Mouse (Mus musculus): ENCODE results near the gene Akna.

Gene Akna

GRCm38 (mm10) chr4:63409908-63410582 lies 6.9 kb upstream of the Akna start:
- peak; percentile 92 for DNase-seq (ENCODE audit: low read depth)

- peak; percentile 79 for DNase-seq (ENCODE audit: low read depth)
Observed at GRCm38 (mm10) chr4:63409317-63409907, 6.3 kb upstream of the Akna start.

DNA sequence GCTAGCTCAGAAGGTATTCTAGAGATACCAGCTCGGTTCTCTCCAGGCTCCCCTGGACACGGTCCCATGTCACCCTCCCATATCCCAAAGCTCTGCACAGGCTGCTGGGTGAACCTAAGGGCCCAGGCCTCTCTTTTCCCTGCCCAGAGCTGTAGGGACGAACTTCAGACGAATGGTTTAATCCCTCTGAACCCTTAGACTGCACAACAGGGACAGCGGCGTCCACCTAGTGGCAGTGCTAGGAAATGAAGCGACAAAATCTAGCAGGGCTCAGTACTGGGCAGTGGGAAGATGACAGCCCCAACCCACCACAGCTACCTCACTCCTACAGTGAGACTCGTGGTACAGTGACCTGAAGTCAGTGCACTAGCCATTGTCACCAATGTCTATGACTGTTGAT lies 5.5 kb upstream of the Akna start:
- DNase-seq (ENCODE audit: low read depth), result peak; percentile 87

- DNase-seq (ENCODE audit: low read depth), result no peak
Observed at GRCm38 (mm10) chr4:63408247-63408646, 5.1 kb upstream of the Akna start.

DNA sequence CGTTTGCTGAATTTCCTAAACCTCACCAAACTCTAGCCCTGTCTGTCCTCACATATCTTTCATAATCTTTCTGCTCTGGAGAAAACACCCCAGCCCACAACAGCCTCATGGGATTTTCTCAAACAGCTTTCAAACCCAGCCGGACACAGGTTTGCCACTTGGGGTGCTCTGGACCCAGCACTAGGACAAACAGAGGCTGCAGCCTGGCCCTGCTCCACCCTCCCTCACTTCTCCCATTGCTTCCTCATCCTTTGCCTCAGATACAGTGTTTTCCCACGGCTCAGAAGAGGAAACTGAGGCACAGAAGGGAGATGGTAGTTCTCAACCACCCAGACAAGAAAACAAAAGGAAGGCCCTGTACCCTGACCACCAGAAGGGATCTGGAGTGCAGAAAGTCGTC lies 2.5 kb upstream of the Akna start:
- DNase-seq (ENCODE audit: low read depth), result peak; percentile 40

DNA sequence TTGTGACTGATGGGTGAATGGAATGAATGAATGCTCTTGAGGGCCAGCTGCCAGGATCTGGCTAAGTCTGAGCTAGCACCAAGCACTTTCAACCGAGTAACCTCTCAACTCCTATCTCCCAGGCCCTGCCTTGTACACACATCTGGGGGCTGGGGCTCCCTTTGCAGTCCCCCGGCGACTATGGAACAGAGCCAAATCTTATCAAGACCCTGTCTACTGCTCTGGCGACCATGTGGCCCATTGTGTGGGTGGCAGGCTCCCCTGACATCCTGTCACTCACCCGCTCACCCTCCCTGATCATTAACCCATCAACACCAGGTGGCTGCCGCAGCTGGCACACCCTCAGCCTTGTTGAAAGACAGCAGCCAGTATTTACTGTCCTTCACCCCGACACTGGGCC lies 1.9 kb upstream of the Akna start:
- DNase-seq (ENCODE audit: low read depth), result peak; percentile 82

DNA sequence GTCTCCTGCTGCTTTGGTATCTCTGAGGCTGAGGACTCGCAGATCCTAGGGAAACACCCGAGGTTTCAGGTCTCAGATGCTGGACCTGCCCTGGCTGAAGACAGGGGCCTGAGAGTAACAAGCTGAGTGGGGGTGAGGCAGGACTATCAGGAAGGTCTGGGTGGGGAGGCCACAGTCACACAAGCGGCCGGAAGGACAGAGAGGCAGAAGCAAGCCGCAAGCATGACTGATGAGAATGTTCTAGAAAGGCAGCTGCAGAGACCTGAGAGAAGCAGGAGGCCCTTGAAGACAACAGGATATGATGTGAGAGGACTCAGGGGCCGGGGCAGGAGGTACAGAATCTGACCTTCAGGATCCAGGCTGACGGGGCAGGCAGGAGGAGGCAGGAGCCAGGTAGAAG lies 1.1 kb upstream of the Akna start:
- peak; percentile 87 for DNase-seq (ENCODE audit: low read depth)

DNA sequence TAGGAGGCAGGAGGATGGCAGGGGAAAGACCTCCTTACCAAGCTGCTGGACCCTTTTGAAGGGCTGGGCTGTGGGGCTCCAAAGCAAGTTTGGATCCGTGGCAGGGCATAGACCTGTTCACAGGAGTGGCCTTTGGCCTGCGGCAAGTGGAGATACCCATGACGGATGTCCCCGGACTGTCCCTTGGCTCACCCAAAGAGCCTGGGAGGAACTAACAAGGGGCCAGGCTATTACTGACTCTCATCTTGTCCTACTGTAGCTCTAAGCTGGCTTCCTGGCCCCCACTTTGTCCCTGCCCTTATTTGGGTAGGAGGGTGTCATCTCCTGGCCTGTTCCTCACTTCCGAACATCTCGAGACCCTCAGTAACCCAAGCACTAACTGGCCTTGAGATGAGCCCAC lies 596 bp downstream of the Akna start:
- peak; percentile 66 for DNase-seq (ENCODE audit: low read depth)

DNA sequence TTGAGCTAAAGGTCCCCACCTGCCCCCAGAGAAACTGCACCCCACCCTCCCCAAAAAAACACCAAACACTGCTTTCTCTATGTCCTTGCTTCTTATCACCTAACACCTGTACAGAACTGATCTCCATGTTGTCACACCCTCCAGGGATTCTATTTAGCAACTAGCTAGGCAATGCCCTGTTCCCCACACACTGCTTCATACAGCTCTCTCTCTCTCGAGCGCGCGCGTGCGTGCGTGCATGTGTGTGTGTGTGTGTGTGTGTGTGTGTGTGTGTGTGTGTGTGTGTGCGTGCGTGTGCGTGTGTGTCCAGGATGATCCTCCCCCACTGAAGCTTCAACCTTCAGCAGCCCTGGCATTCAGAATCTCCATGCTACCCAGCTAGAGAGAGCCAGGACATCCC lies 1.1 kb downstream of the Akna start:
- no peak for DNase-seq (ENCODE audit: low read depth)

- DNase-seq (ENCODE audit: low read depth), result peak; percentile 46
Observed at GRCm38 (mm10) chr4:63401620-63402019, 1.5 kb downstream of the Akna start.

- peak; percentile 81 for DNase-seq (ENCODE audit: low read depth)
Observed at GRCm38 (mm10) chr4:63400541-63401306, 2.4 kb downstream of the Akna start.

GRCm38 (mm10) chr4:63399691-63400270 lies 3.4 kb downstream of the Akna start:
- no peak for DNase-seq (ENCODE audit: low read depth)

- peak; percentile 90 for DNase-seq (ENCODE audit: low read depth)
Observed at GRCm38 (mm10) chr4:63398854-63399609, 4.1 kb downstream of the Akna start.

- DNase-seq (ENCODE audit: low read depth), result no peak
Observed at GRCm38 (mm10) chr4:63397981-63398537, 5.1 kb downstream of the Akna start.

DNA sequence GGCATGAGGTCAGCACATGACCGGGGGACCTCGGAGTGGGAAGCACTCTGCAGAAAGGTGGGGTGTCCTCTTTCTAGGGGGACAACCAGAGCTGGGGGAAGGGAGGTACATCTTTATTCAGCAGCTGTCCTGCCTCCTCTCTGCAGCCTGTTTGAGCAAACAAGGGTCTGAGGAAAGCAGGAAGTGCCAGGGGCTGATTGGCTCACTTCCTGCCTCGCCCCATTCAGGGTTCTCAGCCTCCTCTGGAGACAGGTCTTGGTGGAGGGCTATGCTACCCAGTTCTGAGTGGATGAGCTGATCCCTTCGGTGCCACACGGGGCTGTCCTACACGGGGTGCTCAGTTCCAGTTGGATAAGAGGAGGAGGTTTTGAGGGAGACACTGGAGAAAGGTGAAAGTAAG lies 11.8 kb downstream of the Akna start:
- peak; percentile 76 for DNase-seq (ENCODE audit: low read depth)

- peak; percentile 48 for DNase-seq (ENCODE audit: low read depth)
Observed at GRCm38 (mm10) chr4:63389887-63390528, 13.1 kb downstream of the Akna start.

GRCm38 (mm10) chr4:63389121-63389886 lies 13.8 kb downstream of the Akna start:
- peak; percentile 67 for DNase-seq (ENCODE audit: low read depth)

DNA sequence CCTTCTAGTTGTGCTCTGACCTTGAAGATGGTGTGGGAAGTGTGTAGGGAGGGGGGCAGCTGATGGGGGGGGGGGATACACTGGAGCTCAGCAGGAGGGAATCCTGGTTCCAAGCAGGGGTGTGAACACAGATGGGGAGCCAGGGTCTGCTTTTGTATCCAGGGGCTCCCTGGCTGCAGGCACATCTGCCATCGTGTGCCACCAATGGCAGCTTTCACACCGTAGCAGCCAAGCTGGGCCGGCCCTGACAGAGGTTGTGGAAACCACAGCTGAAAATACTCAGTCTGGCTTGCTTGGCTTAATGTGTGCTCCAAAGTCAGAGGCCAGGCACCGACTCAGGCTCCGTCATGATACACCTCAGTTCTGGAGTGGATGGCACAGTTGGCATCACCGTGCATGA lies 15.1 kb downstream of the Akna start:
- DNase-seq (ENCODE audit: low read depth), result peak; percentile 56

- DNase-seq (ENCODE audit: low read depth), result peak; percentile 99
Observed at GRCm38 (mm10) chr4:63385784-63386183, 17.4 kb downstream of the Akna start.

DNA sequence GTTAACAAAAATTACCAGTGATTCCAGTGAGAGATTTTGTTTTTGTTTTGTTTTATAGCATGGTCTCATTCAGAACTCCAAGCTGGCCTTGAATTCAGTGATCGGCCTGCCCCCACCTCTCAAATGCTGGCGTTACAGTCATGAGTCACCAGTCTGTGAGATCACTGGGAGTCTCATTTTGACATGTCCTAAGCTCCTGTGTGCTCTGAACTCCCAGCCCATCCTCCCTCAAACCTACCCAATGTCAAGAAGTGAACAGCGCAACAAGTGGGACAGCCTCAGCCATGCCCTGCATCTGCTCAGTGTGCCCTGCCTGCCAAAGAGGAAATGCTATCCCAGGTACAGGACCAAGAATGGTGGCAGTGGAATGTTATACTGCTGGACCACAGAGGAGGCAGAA lies 17.9 kb downstream of the Akna start:
- DNase-seq (ENCODE audit: low read depth), result peak; percentile 79

Measured in induced T-regulatory cell, adult 2 months (primary cell).